Mouse (Mus musculus): Measurements from ENCODE around the gene Tmem51. TPM values are rescaled to one million over a fixed set of nuclear protein-coding genes. Genes with fewer than 3 reads are reported as not detected.

Tmem51 gene
- polyA plus RNA-seq (2015; fragmentation: Nextera tagmentation; extraction: Ambion mirVana), result 6.5 and 6.6 TPM in 2 replicates

DNA sequence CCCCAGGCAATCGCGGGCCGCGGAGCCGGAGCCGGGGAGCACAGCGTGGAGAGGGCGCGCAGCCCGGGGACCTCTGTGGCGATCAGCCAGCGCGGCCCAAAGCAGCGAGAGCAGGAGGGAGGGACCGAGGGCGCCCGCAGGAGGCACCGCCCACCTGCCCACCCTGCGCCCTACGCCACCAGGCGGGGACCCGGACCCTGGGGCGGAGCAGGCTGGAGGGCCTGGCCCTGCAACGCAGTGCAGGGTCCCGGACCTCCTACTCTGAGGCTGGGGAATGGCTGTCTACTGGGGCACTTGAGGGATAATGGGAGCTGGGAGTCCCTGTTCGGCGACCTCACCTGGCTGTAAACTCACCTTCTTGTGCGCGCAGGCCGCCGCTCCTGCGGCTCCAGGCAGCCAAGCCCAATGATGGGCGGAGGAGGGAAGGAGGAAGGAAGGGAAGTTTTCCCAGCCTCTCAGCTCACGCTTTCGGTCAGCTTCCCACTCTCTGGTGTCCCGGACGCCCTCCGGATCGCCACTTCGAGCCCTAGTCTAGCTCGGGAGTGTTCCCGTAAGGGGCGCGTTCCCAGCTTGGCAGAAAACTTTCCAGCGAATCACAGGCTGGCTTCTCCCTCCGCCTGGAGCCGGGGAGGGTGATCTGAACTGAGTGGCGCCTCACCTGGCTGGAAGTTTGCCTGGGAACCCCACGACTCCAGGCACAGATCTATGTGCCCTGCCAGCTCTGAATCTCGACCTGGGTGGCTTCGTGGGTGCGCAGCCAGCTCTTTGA lies at the start of gene Tmem51:
Gene Tmem51, minus strand, starts transcription at position 174 of the 769 bp plus-strand sequence.
- Histone ChIP-seq H3K36me3 (no peaks in the 10 kb centered on the region), H3K27ac (replicated peaks) (no peak within 1 kb of the TSS), H3K4me2 (replicated peaks) (peak within 1 kb of the TSS; percentile 77), H3K4me3 (peak within 1 kb of the TSS; percentile 50), H3K4me1 (peaks cover 27% of the 10 kb centered on the region), H3K9me3 (no peaks in the 10 kb centered on the region), H3K27me3 (peaks cover 24% of the 10 kb centered on the region; the same call in 1 of the 2 replicates), H3K9ac (replicated peaks) (peak within 1 kb of the TSS; percentile 49)
- ATAC-seq (replicated peaks), result peak; percentile 69
- WGBS, result 2% methylated on average over 38 of the region's 52 CpGs

GRCm38 (mm10) chr4:142130162-142130561 lies 46.1 kb upstream of the Tmem51 start:
- Histone ChIP-seq H3K36me3 (no peaks in the 10 kb centered on the region), H3K9me3 (no peaks in the 10 kb centered on the region), H3K4me3 (no peak overlapping the region), H3K27me3 (no peaks in the 10 kb centered on the region), H3K4me2 (replicated peaks) (no peak overlapping the region), H3K4me1 (0 out of 2 replicates have a peak, but pooled peaks cover 3% of the 10 kb centered on the region), H3K27ac (replicated peaks) (no peak overlapping the region), H3K9ac (replicated peaks) (no peak overlapping the region)
- WGBS, result 43% methylated on average over 5 of the region's 5 CpGs
- no peak for ATAC-seq (replicated peaks)

DNA sequence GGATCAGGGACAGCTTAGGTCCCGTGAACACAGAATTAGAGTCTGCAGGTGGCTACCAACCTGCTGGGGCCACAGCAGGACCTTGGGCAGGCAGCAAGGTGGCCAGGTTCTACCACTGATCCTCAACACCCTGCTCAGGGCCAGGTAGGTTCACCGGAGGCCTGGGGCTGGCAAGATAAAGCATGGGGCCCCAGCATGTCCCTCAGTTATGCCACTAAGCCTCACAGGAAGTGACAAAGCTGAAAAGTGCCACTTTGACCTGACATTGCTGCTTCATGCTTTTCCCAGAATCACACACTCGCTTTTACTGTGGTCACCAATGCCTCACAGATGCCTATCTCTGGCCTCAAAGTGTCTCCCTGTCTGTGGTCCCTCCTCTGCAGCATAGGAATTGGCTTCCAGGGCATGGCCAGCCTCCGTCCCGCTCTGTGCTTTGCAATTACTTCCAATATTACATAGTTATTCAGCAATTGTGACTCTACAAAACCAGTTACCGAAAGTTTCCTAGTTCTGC lies 43.2 kb upstream of the Tmem51 start:
- Histone ChIP-seq H3K4me3 (no peak overlapping the region), H3K9me3 (no peaks in the 10 kb centered on the region), H3K4me2 (replicated peaks) (no peak overlapping the region), H3K4me1 (0 out of 2 replicates have a peak, but pooled peaks cover 3% of the 10 kb centered on the region), H3K36me3 (no peaks in the 10 kb centered on the region), H3K27me3 (no peaks in the 10 kb centered on the region), H3K27ac (replicated peaks) (no peak overlapping the region), H3K9ac (replicated peaks) (no peak overlapping the region)
- 93% methylated on average over 6 of the region's 6 CpGs for WGBS
- ATAC-seq (replicated peaks), result no peak

GRCm38 (mm10) chr4:142126641-142127274 lies 42.7 kb upstream of the Tmem51 start:
- no peak overlapping the region for H3K27ac ChIP-seq (replicated peaks)
- no peaks in the 10 kb centered on the region for H3K9me3 ChIP-seq
- no peak overlapping the region for H3K9ac ChIP-seq (replicated peaks)
- no peak overlapping the region for H3K4me3 ChIP-seq
- no peak for ATAC-seq (replicated peaks)
- no peaks in the 10 kb centered on the region for H3K27me3 ChIP-seq
- H3K4me1 ChIP-seq, result 0 out of 2 replicates have a peak, but pooled peaks cover 3% of the 10 kb centered on the region
- WGBS, result 78% methylated on average over 10 of the region's 10 CpGs
- H3K36me3 ChIP-seq, result no peaks in the 10 kb centered on the region
- H3K4me2 ChIP-seq (replicated peaks), result no peak overlapping the region

GRCm38 (mm10) chr4:142121164-142121563 lies 37.1 kb upstream of the Tmem51 start:
- Histone ChIP-seq H3K9ac (replicated peaks) (no peak overlapping the region), H3K4me3 (no peak overlapping the region), H3K36me3 (no peaks in the 10 kb centered on the region), H3K9me3 (no peaks in the 10 kb centered on the region), H3K27me3 (no peaks in the 10 kb centered on the region), H3K4me1 (peaks cover 3% of the 10 kb centered on the region; the same call in 1 of the 2 replicates), H3K27ac (replicated peaks) (no peak overlapping the region), H3K4me2 (replicated peaks) (no peak overlapping the region)
- 36% methylated on average over 1 of the region's 1 CpGs for WGBS
- ATAC-seq (replicated peaks), result no peak

GRCm38 (mm10) chr4:142118522-142118921 lies 34.4 kb upstream of the Tmem51 start:
- no peak overlapping the region for H3K4me3 ChIP-seq
- H3K9ac ChIP-seq (replicated peaks), result no peak overlapping the region
- H3K36me3 ChIP-seq, result no peaks in the 10 kb centered on the region
- WGBS, result 57% methylated on average over 7 of the region's 7 CpGs
- H3K9me3 ChIP-seq, result no peaks in the 10 kb centered on the region
- H3K27ac ChIP-seq (replicated peaks), result no peak overlapping the region
- no peak for ATAC-seq (replicated peaks)
- H3K27me3 ChIP-seq, result no peaks in the 10 kb centered on the region
- H3K4me2 ChIP-seq (replicated peaks), result no peak overlapping the region
- peaks cover 7% of the 10 kb centered on the region; the same call in 1 of the 2 replicates for H3K4me1 ChIP-seq

GRCm38 (mm10) chr4:142117993-142118392 lies 33.9 kb upstream of the Tmem51 start:
- Histone ChIP-seq H3K4me3 (no peak overlapping the region), H3K27ac (replicated peaks) (no peak overlapping the region), H3K9ac (replicated peaks) (no peak overlapping the region), H3K4me2 (replicated peaks) (no peak overlapping the region), H3K4me1 (peaks cover 7% of the 10 kb centered on the region; the same call in 1 of the 2 replicates), H3K36me3 (no peaks in the 10 kb centered on the region), H3K27me3 (no peaks in the 10 kb centered on the region), H3K9me3 (no peaks in the 10 kb centered on the region)
- no peak for ATAC-seq (replicated peaks)
- 86% methylated on average over 12 of the region's 12 CpGs for WGBS

DNA sequence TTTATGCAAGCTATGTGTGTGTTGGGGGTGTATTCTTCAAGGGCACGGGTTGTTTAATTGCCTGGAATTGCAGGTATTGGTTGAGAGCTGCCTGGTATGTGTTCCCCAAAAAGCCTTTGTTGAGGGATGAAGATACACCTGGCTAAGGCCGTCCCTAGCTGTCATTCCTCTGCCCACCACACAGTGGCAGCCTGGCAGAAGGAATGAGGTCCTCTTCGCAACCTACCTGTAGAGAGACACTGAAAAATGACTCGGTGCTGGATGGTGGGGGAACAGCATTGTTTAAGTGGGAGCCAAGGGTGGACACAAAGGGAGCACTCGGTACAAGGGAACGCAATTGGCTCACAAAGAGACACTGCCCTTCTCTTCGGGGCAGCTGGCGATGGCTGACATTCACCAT lies 29.2 kb upstream of the Tmem51 start:
- no peak overlapping the region for H3K4me2 ChIP-seq (replicated peaks)
- H3K4me1 ChIP-seq, result peaks cover 7% of the 10 kb centered on the region; the same call in 1 of the 2 replicates
- no peaks in the 10 kb centered on the region for H3K27me3 ChIP-seq
- H3K9me3 ChIP-seq, result no peaks in the 10 kb centered on the region
- no peak overlapping the region for H3K27ac ChIP-seq (replicated peaks)
- H3K4me3 ChIP-seq, result no peak overlapping the region
- H3K36me3 ChIP-seq, result no peaks in the 10 kb centered on the region; the same call in 1 of the 2 replicates
- no peak overlapping the region for H3K9ac ChIP-seq (replicated peaks)
- 33% methylated on average over 8 of the region's 8 CpGs for WGBS
- ATAC-seq (replicated peaks), result no peak

DNA sequence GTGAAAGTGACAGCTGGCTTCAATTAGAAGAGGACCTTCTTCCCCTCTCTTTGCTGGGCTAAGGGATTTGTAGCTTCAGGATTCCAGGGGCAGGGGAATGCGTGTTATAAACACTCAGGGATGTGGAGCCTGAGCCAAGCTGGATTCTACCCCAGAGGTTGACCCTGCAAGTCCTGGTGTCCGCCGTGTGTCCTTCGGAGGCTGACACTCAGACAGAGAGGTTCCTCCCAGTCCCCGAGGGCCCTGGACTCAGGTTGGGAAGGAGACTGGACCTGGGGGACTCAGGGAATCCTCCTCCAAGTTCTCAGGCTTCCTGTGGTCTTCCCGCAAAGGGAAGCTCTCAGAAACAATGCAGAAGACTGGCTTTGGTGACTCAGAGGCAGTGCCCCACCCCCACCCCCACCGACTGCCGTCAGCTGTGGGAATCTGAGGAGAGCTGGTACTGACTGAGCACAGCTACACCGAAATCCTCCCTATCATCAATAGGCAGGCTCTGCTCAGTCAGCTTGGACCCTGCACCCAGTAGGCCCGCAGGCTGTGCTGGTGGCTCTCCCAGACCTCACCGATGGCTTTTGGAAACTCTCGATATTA lies 19.1 kb upstream of the Tmem51 start:
- H3K4me1 ChIP-seq, result 0 out of 2 replicates have a peak, but pooled peaks cover under 1% of the 10 kb centered on the region
- peaks cover 17% of the 10 kb centered on the region for H3K36me3 ChIP-seq
- no peak overlapping the region for H3K27ac ChIP-seq (replicated peaks)
- no peaks in the 10 kb centered on the region for H3K27me3 ChIP-seq
- no peak overlapping the region for H3K4me3 ChIP-seq
- WGBS, result 55% methylated on average over 12 of the region's 12 CpGs
- no peak overlapping the region for H3K9ac ChIP-seq (replicated peaks)
- H3K9me3 ChIP-seq, result no peaks in the 10 kb centered on the region
- no peak for ATAC-seq (replicated peaks)
- H3K4me2 ChIP-seq (replicated peaks), result no peak overlapping the region

GRCm38 (mm10) chr4:142098303-142098702 lies 14.2 kb upstream of the Tmem51 start:
- ATAC-seq (replicated peaks), result 0 out of 2 replicates have a peak, but pooled peaks have one; percentile 13
- Histone ChIP-seq H3K4me2 (replicated peaks) (no peak overlapping the region), H3K27ac (replicated peaks) (no peak overlapping the region), H3K36me3 (no peaks in the 10 kb centered on the region), H3K9me3 (no peaks in the 10 kb centered on the region), H3K4me3 (no peak overlapping the region), H3K9ac (replicated peaks) (no peak overlapping the region), H3K4me1 (peaks cover 7% of the 10 kb centered on the region; the same call in 1 of the 2 replicates), H3K27me3 (no peaks in the 10 kb centered on the region)
- 25% methylated on average over 8 of the region's 8 CpGs for WGBS

GRCm38 (mm10) chr4:142097871-142098270 lies 13.8 kb upstream of the Tmem51 start:
- H3K9me3 ChIP-seq, result no peaks in the 10 kb centered on the region
- H3K36me3 ChIP-seq, result no peaks in the 10 kb centered on the region
- H3K27ac ChIP-seq (replicated peaks), result no peak overlapping the region
- H3K4me2 ChIP-seq (replicated peaks), result no peak overlapping the region
- no peak overlapping the region for H3K9ac ChIP-seq (replicated peaks)
- no peak overlapping the region for H3K4me3 ChIP-seq
- H3K4me1 ChIP-seq, result peaks cover 7% of the 10 kb centered on the region; the same call in 1 of the 2 replicates
- H3K27me3 ChIP-seq, result no peaks in the 10 kb centered on the region
- 0 out of 2 replicates have a peak, but pooled peaks have one; percentile 9 for ATAC-seq (replicated peaks)
- WGBS, result 48% methylated on average over 5 of the region's 5 CpGs
